Mouse (Mus musculus): ENCODE data around the gene Nup93. TPM values are rescaled to one million over a fixed set of nuclear protein-coding genes. Genes with fewer than 3 reads are reported as not detected.

Nup93 gene
- polyA plus RNA-seq, 1 experiment, result 28.1 TPM

DNA sequence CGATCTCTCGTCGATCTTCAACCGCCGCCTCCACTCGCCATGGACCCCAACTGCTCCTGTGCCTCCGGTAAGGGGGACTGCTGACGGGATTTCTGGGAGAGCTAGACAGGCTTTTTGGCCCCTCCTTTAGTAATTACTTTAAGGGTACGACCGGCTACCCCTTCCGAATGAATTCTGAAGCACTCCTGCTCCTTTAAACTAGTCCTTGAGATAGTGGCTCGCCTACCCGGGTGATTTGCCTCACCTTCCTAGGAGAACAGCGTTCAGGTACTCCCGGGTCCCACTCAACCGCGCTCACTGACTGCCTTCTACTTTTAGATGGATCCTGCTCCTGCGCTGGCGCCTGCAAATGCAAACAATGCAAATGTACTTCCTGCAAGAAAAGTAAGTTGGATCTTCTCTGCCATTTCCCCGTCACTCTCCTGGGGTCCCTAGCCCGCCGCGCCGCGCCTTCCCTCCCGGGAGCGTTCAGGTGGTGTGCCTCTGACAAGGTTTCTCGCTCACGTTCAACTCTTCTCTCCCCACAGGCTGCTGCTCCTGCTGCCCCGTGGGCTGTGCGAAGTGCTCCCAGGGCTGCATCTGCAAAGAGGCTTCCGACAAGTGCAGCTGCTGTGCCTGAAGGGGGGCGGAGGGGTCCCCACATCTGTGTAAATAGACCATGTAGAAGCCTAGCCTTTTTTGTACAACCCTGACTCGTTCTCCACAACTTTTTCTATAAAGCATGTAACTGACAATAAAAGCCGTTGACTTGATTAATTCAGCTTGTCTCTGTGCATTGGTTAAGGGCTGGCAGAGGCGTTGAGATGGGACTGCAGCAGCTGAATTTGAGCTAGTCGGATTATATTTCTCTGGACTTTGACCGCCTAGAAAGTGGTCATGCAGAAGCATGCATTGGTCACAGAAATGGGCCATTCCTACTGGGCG lies 41.3 kb upstream of the Nup93 start:
- Histone ChIP-seq H3K27me3 (ENCODE audit: control insufficient read depth, insufficient read depth, low read length) (peaks cover 6% of the 10 kb centered on the region), H3K36me3 (ENCODE audit: control insufficient read depth, insufficient read depth, low read length) (no peaks in the 10 kb centered on the region), H3K27ac (ENCODE audit: control insufficient read depth, insufficient read depth, low read length) (no peak overlapping the region), H3K4me3 (ENCODE audit: control insufficient read depth, insufficient read depth, low read length) (0 out of 2 replicates have a peak overlapping the region, but pooled peaks have one; percentile 11), H3K4me1 (replicated peaks; ENCODE audit: control insufficient read depth, insufficient read depth, low read length) (peaks cover 8% of the 10 kb centered on the region; the same call in 1 of the 2 replicates)
- DNase-seq, result peak; percentile 19
- 4% methylated on average over 39 of the region's 39 CpGs for WGBS
- TF ChIP-seq CTCF (IDR thresholded peaks at IDR 0.05; ENCODE audit: borderline replicate concordance, control insufficient read depth, extremely low read depth, insufficient read depth, low read length, poor library complexity) (no peak), POLR2A (IDR thresholded peaks at IDR 0.05; ENCODE audit: control insufficient read depth, extremely low read depth, insufficient read depth, low read length, poor library complexity) (no peak)

DNA sequence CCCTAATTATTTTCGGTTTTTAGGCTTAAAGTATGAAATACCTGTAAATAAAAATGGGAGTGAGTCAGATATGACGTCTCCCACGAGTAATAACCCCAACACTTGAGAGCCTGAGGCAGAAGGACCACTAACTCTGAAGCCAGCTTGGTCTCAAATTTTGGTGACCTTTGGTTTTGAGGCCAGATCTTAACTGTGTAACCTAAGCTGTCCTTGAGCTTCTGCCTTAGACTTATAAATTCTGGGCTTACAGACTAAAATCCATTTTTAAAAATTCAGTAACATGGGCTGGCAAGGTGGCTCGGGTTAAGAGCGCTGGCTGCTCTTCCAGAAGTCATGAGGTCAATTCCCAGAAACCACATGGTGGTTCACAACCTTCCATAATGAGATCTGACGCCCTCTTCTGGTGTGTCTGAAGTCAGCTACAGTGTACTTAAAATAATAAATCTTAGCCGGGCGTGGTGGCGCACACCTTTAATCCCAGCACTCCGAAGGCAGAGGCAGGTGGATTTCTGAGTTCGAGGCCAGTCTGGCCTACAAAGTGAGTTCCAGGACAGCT lies 40.4 kb upstream of the Nup93 start:
- Histone ChIP-seq H3K36me3 (ENCODE audit: control insufficient read depth, insufficient read depth, low read length) (no peaks in the 10 kb centered on the region), H3K27me3 (ENCODE audit: control insufficient read depth, insufficient read depth, low read length) (peaks cover 9% of the 10 kb centered on the region), H3K4me3 (ENCODE audit: control insufficient read depth, insufficient read depth, low read length) (no peak overlapping the region), H3K27ac (ENCODE audit: control insufficient read depth, insufficient read depth, low read length) (no peak overlapping the region), H3K4me1 (replicated peaks; ENCODE audit: control insufficient read depth, insufficient read depth, low read length) (peaks cover 10% of the 10 kb centered on the region; the same call in 1 of the 2 replicates)
- WGBS, result 51% methylated on average over 11 of the region's 11 CpGs
- no peak for TF ChIP-seq POLR2A (IDR thresholded peaks at IDR 0.05; ENCODE audit: control insufficient read depth, extremely low read depth, insufficient read depth, low read length, poor library complexity)
- no peak for TF ChIP-seq CTCF (IDR thresholded peaks at IDR 0.05; ENCODE audit: borderline replicate concordance, control insufficient read depth, extremely low read depth, insufficient read depth, low read length, poor library complexity)
- DNase-seq, result no peak

GRCm38 (mm10) chr8:94174619-94175213 lies 39.6 kb upstream of the Nup93 start:
- Histone ChIP-seq H3K27ac (ENCODE audit: control insufficient read depth, insufficient read depth, low read length) (no peak overlapping the region), H3K4me3 (ENCODE audit: control insufficient read depth, insufficient read depth, low read length) (no peak overlapping the region), H3K36me3 (ENCODE audit: control insufficient read depth, insufficient read depth, low read length) (no peaks in the 10 kb centered on the region), H3K4me1 (replicated peaks; ENCODE audit: control insufficient read depth, insufficient read depth, low read length) (peaks cover 13% of the 10 kb centered on the region; the same call in 1 of the 2 replicates), H3K27me3 (ENCODE audit: control insufficient read depth, insufficient read depth, low read length) (peaks cover 12% of the 10 kb centered on the region)
- no peak for TF ChIP-seq POLR2A (IDR thresholded peaks at IDR 0.05; ENCODE audit: control insufficient read depth, extremely low read depth, insufficient read depth, low read length, poor library complexity)
- no peak for TF ChIP-seq CTCF (IDR thresholded peaks at IDR 0.05; ENCODE audit: borderline replicate concordance, control insufficient read depth, extremely low read depth, insufficient read depth, low read length, poor library complexity)
- DNase-seq, result no peak
- 35% methylated on average over 7 of the region's 7 CpGs for WGBS

DNA sequence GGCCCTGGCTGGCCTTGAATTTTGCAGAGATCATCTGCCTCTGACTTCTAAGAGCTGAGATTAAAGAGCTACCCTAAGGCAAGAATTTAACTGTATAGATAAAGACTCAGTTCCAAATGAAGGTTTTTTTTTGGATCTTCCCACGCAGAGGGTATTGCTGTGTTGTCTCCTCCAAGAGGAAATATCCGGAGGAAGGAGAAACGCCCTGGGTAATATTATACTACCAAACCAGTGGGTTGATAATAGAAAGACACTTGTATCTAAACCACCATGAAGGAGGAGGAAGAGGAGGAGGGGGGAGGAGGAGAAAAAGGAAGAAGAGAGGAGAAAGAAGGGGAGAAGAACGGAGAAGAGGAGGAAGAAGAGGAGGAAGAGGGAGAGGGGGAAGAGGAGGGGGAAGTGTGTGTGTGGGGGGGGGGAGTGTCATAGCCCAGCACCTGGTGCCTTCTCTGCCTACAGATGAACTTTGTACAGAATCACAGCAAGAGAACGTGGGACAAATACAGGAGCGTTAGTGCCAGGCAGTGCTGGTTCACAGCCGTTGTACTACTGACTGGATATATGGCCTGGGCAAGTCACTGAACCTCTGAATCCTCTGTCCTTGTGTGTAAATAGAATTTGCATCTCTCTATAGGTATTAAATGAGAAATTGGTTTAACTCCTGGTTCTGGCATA lies 36.5 kb upstream of the Nup93 start:
- Histone ChIP-seq H3K27me3 (ENCODE audit: control insufficient read depth, insufficient read depth, low read length) (peaks cover 13% of the 10 kb centered on the region), H3K4me3 (ENCODE audit: control insufficient read depth, insufficient read depth, low read length) (no peak overlapping the region), H3K4me1 (replicated peaks; ENCODE audit: control insufficient read depth, insufficient read depth, low read length) (peaks cover 5% of the 10 kb centered on the region; the same call in 1 of the 2 replicates), H3K36me3 (ENCODE audit: control insufficient read depth, insufficient read depth, low read length) (no peaks in the 10 kb centered on the region), H3K27ac (ENCODE audit: control insufficient read depth, insufficient read depth, low read length) (no peak overlapping the region)
- DNase-seq, result no peak
- WGBS, result 68% methylated on average over 7 of the region's 7 CpGs
- TF ChIP-seq CTCF (IDR thresholded peaks at IDR 0.05; ENCODE audit: borderline replicate concordance, control insufficient read depth, extremely low read depth, insufficient read depth, low read length, poor library complexity), result no peak
- no peak for TF ChIP-seq POLR2A (IDR thresholded peaks at IDR 0.05; ENCODE audit: control insufficient read depth, extremely low read depth, insufficient read depth, low read length, poor library complexity)

DNA sequence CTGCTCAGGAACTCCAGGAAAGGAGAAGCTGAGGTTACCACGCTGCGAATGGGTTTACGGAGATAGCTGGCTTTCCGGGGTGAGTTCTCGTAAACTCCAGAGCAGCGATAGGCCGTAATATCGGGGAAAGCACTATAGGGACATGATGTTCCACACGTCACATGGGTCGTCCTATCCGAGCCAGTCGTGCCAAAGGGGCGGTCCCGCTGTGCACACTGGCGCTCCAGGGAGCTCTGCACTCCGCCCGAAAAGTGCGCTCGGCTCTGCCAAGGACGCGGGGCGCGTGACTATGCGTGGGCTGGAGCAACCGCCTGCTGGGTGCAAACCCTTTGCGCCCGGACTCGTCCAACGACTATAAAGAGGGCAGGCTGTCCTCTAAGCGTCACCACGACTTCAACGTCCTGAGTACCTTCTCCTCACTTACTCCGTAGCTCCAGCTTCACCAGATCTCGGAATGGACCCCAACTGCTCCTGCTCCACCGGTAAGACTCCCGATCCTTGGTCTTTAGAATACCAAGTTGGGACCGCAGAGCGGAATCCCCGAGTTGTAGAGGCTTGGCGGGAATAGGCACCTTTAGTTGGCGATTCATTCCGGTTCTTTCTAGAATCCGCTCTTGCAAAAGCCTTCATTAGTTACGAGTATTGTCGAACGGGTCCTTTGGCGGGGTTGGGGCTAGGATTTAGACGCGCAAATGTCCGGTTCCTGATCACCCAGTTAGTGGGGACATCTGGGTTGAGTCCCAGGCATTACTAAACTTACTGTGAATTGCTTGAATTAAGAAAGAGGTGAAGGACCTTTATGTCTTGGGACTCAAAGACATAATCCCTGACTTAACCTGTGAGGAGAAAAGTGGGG lies 35.3 kb upstream of the Nup93 start, which contains the start of gene Mt1:
TSS of gene Mt1 (plus strand) at position 226 of the 856 bp plus-strand sequence.
- WGBS, result 2% methylated on average over 50 of the region's 50 CpGs
- peaks cover 10% of the 10 kb centered on the region; the same call in 1 of the 2 replicates for H3K27me3 ChIP-seq (ENCODE audit: control insufficient read depth, insufficient read depth, low read length)
- no peak for TF ChIP-seq CTCF (IDR thresholded peaks at IDR 0.05; ENCODE audit: borderline replicate concordance, control insufficient read depth, extremely low read depth, insufficient read depth, low read length, poor library complexity)
- no peak for TF ChIP-seq POLR2A (IDR thresholded peaks at IDR 0.05; ENCODE audit: control insufficient read depth, extremely low read depth, insufficient read depth, low read length, poor library complexity)

More for the DNA sequence above, 35.3 kb upstream of the Nup93 start, which contains the start of gene Mt1:
- Histone ChIP-seq H3K27ac (ENCODE audit: control insufficient read depth, insufficient read depth, low read length) (no peak within 1 kb of the TSS), H3K4me3 (ENCODE audit: control insufficient read depth, insufficient read depth, low read length) (peak within 1 kb of the TSS; percentile 34), H3K4me1 (replicated peaks; ENCODE audit: control insufficient read depth, insufficient read depth, low read length) (peaks cover 10% of the 10 kb centered on the region; the same call in 1 of the 2 replicates), H3K36me3 (ENCODE audit: control insufficient read depth, insufficient read depth, low read length) (no peaks in the 10 kb centered on the region)
- DNase-seq, result no peak

All from thymus, adult 2 months (tissue).